In genomic region chr1:170213181-170213879, GRCm38 (mm10) we compare ENCODE assay signal across 1 mouse cellular context.
TF ChIP-seq lines count a peak whose summit lies in the region.

No protein-coding gene starts in this region.

TF ChIP-seq in MEL, 35 proteins besides CTCF, POLR2A, EP300 and RAD21:
- TF ChIP-seq GATA1 (IDR thresholded peaks at IDR 0.05; ENCODE audit: low read depth, low read length) (peak; percentile 50; the same call in 1 of the 2 replicates), MXI1 (IDR thresholded peaks at IDR 0.05; ENCODE audit: low read depth, low read length) (0 out of 2 replicates have a peak, but pooled peaks have one; percentile 13), USF2 (IDR thresholded peaks at IDR 0.05; ENCODE audit: borderline replicate concordance in 1 of 2, insufficient read depth in 1 of 2, low read depth in 1 of 2, low read length in 2 of 2) (no peak), ZNF384 (IDR thresholded peaks at IDR 0.05; ENCODE audit: low read depth, low read length) (no peak), SIN3A (IDR thresholded peaks at IDR 0.05; ENCODE audit: low read length) (peak; percentile 59; the same call in 1 of the 2 replicates), RCOR1 (IDR thresholded peaks at IDR 0.05; ENCODE audit: low read depth, low read length) (peak; percentile 35; the same call in 1 of the 2 replicates)
